Mouse (Mus musculus) bone marrow macrophage, adult 2 months (primary cell): ENCODE results near the gene 9130409I23Rik.

ENCODE experiments used
- CTCF ChIP-seq: IDR thresholded peaks from 2 replicates; pipeline ENCODE4 v1.5.1; 2012; ENCODE audit warnings: low read depth, mild to moderate bottlenecking, low read length, moderate library complexity
- POLR2A ChIP-seq: IDR thresholded peaks from 2 replicates; pipeline ENCODE4 v1.6.1; 2012; ENCODE audit warnings: mild to moderate bottlenecking, low read depth, low read length, borderline replicate concordance

GRCm38 (mm10) chr1:181017890-181018420 lies 33.1 kb upstream of the 9130409I23Rik start:
- no peak for TF ChIP-seq CTCF
- TF ChIP-seq POLR2A: no peak
